Mouse (Mus musculus) lung, postnatal 4 days (tissue): Measurements from ENCODE around the gene Trnp1.

ENCODE experiments used
- DNase-seq, 2 experiments: peaks; one replicate each; pipeline ENCODE4 v3.0.0; 2021

Trnp1 gene

DNA sequence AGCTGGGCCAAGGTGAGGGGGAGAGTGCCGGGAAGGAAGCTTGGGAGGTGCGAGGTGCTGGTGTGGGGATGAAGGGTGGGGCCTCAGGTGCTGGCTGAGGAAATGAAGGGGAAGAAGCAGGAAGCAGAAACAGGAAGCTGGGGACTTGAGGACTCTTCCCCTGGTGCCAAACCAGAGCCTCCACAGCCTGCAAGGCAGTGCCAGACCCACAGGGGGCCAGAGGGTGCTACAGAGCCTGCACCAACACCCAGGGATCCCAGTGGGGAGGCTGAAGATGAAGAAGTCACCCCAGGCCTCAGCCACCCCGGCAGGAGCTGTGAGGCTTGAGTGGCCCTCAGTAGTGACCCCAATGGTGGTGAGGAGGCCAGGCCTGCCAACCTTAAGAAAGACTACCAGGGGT is 40.3 kb downstream of the Trnp1 start:
- peak in 1 of 2 experiments; percentile 48 for DNase-seq

DNA sequence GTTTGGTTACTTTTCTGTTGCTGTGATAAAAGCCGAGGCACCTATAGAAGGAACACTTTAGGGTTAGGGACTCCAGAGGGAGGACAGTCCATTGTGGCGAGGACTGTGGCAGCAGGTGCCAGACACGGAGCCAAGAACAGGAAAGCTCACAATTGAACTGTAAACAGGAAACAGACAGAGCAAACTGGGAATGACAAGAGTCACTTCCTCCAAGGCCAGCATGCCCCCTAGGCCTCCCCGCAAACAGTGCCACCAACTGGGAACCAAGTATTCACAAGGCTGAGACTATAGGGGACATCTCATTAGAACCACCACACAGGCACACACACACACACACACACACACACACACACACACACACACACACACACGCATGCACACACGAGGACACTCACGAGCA is 45.9 kb downstream of the Trnp1 start:
- peak; percentile 37 to 61 for DNase-seq

DNA sequence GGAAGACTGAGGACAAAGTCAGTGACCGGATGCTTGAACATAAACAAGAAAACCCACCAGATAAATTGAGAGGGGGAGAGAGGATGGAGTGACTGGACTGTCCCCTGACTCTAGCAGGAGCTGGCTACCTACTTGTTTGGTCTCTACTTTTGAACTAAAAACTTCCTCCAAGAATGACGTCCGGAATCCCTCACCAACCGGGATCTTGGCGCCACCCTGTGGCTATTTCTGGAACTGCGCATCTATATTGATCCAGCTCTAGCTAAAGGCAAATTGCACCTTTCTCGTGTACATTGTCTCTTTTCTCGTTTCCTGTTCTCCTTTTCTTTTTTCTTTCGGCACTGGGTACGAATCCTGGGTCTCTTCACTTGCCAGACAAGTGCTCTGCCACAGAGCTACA is 46.8 kb downstream of the Trnp1 start:
- DNase-seq = peak; percentile 71 to 86

DNA sequence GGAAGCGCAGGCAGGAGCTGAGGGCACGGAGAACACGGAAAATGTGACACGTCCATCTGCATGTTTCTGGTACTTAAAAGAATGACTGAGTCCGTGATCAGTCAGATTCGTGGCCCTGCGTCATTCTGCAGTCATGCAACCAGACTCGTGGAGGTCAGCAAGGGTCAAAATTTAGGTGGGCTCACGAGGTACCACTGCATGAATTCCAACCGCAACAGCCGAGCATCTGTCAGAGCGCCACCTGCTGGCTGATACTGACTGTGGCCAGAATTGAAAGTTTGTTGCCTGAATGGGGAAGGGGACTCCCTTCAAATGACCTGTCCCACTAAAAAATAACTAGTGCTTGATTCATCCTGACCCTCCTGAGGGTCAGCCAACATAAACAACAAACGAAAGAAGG is 48.6 kb downstream of the Trnp1 start:
- DNase-seq = peak in 1 of 2 experiments; percentile 58

DNA sequence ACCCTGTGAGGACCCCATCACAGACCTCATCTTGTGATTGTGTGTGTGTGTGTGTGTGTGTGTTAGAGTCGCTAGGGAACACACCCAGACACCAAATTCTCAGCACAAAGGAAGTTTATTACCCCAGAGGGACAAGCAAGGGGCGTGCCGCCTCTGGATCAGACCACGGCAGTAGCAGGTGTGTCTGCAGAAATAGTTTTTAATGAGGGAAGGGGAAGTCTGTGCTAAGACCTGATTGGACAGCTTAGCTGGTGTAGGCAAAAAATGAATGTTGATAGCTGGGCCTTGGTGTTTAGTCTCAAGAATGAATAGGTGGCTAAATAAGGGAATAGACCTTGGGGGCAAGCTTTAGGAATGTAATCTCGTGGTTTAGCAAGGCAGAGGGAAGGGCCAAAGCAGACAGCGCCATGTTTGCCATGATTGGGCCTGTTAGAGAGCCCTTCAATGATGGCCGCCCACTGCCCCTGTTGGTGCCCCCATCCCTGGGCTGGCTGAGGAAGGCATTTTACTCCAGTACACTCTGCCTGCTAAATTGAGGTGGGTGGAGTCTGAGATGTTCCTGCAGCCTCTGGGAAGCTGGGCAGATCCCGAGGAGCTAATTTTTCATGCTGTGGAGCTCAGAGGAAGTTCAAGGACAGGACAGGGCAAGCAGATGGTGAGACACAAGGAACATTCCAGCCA is 49.5 kb downstream of the Trnp1 start:
- no peak for DNase-seq

DNA sequence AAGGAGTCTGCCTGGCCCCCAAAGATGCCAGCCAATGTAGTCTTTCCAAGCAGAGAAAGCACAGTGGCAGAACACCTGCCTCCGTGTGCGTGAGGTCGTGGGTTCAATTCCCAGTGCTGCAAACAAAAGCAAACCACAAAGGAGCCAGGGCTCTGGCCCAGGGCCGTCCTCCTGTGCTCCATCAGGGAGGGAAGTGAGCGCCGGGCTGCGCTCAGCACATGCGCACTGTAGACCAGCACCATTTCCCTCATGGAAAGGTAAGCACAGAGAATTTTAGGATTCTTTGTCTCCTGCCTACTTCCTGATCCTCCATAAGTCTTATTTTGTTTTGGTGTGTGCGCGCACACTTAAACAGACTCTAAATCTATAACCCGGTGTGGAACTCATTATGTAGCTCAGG is 50.4 kb downstream of the Trnp1 start:
- DNase-seq = no peak

DNA sequence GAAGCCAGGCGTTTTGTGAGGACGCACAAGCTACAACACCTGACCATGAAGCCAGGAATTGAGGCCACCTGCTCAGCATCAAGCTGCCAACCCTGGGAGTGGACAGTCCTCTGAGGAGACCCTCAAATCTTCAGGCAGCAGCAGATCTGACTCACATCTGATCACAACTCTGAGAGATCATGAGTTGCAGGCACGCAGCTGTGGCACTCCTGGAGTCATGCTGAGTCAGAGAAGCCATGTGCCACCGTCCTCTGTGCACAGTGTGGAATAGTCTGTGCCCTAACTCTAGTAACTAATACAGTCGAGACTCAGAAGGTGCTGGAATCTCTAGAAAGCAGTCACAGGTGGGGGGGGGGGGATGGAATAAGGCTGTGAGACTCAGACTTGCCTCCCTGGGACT is 51.0 kb downstream of the Trnp1 start:
- no peak for DNase-seq

DNA sequence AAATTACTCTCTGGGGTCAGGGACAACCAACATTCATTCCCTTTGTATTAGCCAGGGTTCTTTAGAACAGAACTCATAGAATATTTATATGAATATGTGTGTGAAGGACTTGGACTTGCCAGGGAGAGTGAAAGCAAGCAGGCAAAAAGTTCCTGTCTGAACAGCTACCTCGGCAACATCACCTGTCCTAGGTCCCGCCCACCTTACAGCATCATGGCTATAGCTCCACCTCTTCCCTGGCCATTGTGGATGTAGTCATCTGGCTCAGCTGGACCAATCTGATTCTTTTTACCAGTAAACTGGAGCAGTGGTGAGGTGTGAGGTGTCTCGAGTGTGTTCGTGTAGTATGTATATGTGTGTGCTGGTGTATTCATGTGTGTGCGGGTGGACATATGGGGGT is 52.6 kb downstream of the Trnp1 start:
- no peak for DNase-seq

DNA sequence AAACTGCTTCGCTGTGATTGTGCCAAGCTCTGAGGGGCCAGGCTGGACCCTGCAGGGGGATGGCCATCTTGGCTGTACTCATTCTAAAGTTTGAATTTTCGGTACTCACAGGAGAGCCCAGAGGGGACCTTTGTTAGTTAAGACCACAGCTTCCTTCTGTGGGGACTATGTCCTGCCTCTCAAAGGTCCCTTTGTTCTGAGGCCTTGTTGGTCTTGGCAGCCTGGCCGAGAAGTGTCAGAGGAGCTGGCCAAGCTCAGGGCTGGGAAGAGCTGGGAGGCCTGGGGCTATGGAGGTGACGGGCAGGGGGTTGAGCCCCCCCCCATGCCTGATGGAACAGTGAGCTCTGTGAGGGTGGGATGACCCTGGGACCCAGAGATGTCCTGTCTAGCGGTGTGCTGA is 55.3 kb downstream of the Trnp1 start:
- DNase-seq = no peak

DNA sequence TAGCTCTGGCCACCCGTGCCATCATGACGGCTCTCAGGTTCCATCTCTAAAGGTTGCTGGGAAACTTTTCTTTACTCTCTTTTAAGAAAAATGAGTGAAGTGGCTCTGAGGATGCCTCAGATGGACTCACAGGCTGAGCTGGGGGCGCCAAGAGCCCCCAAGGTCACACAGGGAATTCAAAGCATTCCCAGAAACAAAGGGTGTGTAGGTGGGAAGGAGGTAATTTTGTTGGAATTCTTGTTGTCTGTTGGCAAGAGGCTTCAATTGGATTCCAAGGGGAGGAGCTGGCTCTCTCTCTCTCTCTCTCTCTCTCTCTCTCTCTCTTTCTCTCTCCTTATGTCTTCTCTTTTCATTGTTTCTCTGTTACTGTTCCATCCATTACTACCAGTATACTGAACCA is 56.2 kb downstream of the Trnp1 start:
- no peak for DNase-seq
